Mouse (Mus musculus) hindbrain, embryonic 11.5 days (tissue): ENCODE measurements at regions not wholly inside any gene's neighbourhood (a gene's known extent, or its start where the extent isn't known, plus 50 kb on each side); places are given as distances from the start of the nearest gene placed in this dataset.

Source experiments
- ATAC-seq: fragments of 200-750 bp; cut with Nextera tagmentation; 2 replicates; pipeline ENCODE4 v1.8.0; 2017; ENCODE audit warnings: mild to moderate bottlenecking, moderate TSS enrichment, moderate library complexity; ENCODE audit not compliant: low FRiP score
- DNase-seq: peaks from one replicate; pipeline ENCODE4 v3.0.0-alpha.2; 2015; ENCODE audit warnings: low spot score
- H3K27ac ChIP-seq: fragments of 300-500 bp; sonication (generic); 2 replicates; pipeline ENCODE4 v1.5.1; 2014; ENCODE audit warnings: mild to moderate bottlenecking, low read depth, low read length
- H3K27me3 ChIP-seq: fragments of 300-500 bp; sonication (generic); 2 replicates; pipeline ENCODE4 v1.6.1; 2014; ENCODE audit warnings: mild to moderate bottlenecking, low read length, moderate library complexity, mixed read lengths; ENCODE audit not compliant: control insufficient read depth, insufficient read depth
- H3K36me3 ChIP-seq: fragments of 300-500 bp; sonication (generic); 2 replicates; pipeline ENCODE4 v1.6.1; 2014; ENCODE audit warnings: mild to moderate bottlenecking, low read length, moderate library complexity, mixed read lengths; ENCODE audit not compliant: control insufficient read depth, insufficient read depth
- H3K4me1 ChIP-seq: fragments of 300-500 bp; sonication (generic); replicated peaks from 2 replicates; pipeline ENCODE4 v1.6.1; 2014; ENCODE audit warnings: low read length, mixed read lengths; ENCODE audit not compliant: control insufficient read depth, insufficient read depth
- H3K4me2 ChIP-seq: fragments of 300-500 bp; sonication (generic); replicated peaks from 2 replicates; pipeline ENCODE4 v1.6.1; 2014; ENCODE audit warnings: mild to moderate bottlenecking, low read depth, low read length
- H3K4me3 ChIP-seq: fragments of 300-500 bp; sonication (generic); 2 replicates; pipeline ENCODE4 v1.5.1; 2014; ENCODE audit warnings: low read depth, low read length
- H3K9ac ChIP-seq: fragments of 300-500 bp; sonication (generic); 2 replicates; pipeline ENCODE4 v1.6.1; 2014; ENCODE audit warnings: low read depth, low read length
- H3K9me3 ChIP-seq: fragments of 300-500 bp; sonication (generic); 2 replicates; pipeline ENCODE4 v1.6.1; 2016; ENCODE audit warnings: low read length; ENCODE audit not compliant: control insufficient read depth
- WGBS: fragments of 180-500 bp; shearing (Covaris S2); extraction: QIAGEN DNeasy Blood & Tissue Kit; methylation state at CpG from one replicate; pipeline ENCODE4 v1.1.7; 2014; 5-methylcytosine and 5-hydroxymethylcytosine counted together

GRCm38 (mm10) chr8:9060166-9060565 lies 369.8 kb upstream of the Arglu1 start:
- Histone ChIP-seq H3K4me1 (no peaks in the 10 kb centered on the region), H3K27me3 (no peaks in the 10 kb centered on the region), H3K9ac (no peak overlapping the region), H3K27ac (no peak overlapping the region), H3K9me3 (no peaks in the 10 kb centered on the region), H3K4me2 (no peak overlapping the region), H3K36me3 (no peaks in the 10 kb centered on the region), H3K4me3 (no peak overlapping the region)
- 89% methylated on average over 6 of the region's 6 CpGs for WGBS
- DNase-seq = no peak
- ATAC-seq = no peak

DNA sequence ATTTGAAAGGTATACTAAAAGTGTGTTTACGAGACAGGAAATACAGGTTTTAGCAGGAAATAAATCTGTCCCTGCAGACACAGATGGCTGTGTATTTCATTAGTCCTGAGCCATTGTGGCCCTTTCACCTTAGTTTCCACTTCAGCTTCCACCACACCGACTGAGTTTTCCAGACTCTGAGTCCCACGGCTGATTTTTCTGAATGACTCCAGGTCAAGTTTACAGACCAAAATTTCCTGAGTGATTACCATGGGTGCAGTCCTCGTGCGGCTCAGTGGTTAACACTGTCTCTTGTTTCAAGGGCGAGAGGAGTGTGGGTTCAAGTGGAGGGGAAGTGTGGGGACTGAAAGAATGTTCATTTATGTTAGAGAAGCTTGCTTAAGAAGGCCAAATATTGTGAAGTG lies 365.1 kb upstream of the Arglu1 start:
- Histone ChIP-seq H3K27me3 (no peaks in the 10 kb centered on the region), H3K4me3 (no peak overlapping the region), H3K36me3 (no peaks in the 10 kb centered on the region), H3K9ac (no peak overlapping the region), H3K4me2 (no peak overlapping the region), H3K4me1 (no peaks in the 10 kb centered on the region), H3K27ac (no peak overlapping the region), H3K9me3 (no peaks in the 10 kb centered on the region)
- 76% methylated on average over 6 of the region's 6 CpGs for WGBS
- DNase-seq (no peak), ATAC-seq (no peak)

DNA sequence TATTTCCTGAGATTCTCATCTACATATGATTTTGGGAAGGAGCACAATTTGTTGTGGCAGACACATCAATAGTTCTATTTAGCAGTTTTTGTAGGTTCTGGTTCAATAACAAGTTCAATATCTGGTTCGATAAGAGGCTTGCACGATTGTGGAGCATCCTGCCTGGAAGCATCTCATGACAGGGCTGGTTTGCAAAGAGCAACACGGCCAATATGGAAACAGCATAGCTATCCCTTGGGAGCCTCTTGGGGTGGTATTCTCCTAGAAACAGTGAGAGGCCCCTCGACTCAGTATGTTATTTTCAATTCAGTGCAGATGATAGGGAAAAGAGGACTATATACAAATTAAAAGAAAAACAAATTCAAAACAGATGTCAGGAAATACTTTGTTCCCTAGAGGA lies 364.5 kb upstream of the Arglu1 start:
- H3K9ac ChIP-seq = no peak overlapping the region
- ATAC-seq (no peak), DNase-seq (no peak)
- H3K9me3 ChIP-seq = no peaks in the 10 kb centered on the region
- H3K4me2 ChIP-seq = no peak overlapping the region
- no peaks in the 10 kb centered on the region for H3K27me3 ChIP-seq
- WGBS = 75% methylated on average over 4 of the region's 4 CpGs
- no peak overlapping the region for H3K27ac ChIP-seq
- no peak overlapping the region for H3K4me3 ChIP-seq
- no peaks in the 10 kb centered on the region for H3K4me1 ChIP-seq
- no peaks in the 10 kb centered on the region for H3K36me3 ChIP-seq

DNA sequence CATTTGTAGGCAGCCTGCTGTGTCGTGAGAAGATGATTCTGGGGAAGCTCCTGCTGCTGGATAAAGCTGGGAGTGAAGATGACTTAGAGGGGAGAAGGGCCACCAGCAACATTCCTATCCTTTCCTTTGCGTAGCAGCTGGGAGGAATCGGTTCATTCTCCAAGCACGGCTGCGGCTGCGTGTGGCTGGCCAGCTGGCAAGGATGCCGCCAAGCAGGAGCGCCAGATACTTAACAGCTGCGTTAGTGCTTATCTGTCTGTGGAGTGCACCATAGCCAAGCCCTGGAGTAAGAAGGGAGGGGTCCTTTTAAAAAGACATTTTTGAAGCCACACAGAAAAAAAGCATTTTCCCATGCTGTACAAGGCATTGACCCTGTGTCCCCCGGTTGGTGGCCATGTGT lies 361.4 kb upstream of the Arglu1 start:
- Histone ChIP-seq H3K4me3 (no peak overlapping the region), H3K4me2 (no peak overlapping the region), H3K9me3 (no peaks in the 10 kb centered on the region), H3K27me3 (no peaks in the 10 kb centered on the region), H3K36me3 (no peaks in the 10 kb centered on the region), H3K9ac (no peak overlapping the region), H3K27ac (no peak overlapping the region), H3K4me1 (no peaks in the 10 kb centered on the region)
- no peak for ATAC-seq
- WGBS = 89% methylated on average over 10 of the region's 10 CpGs
- DNase-seq = no peak

- Histone ChIP-seq H3K27me3 (no peaks in the 10 kb centered on the region), H3K9ac (no peak overlapping the region), H3K9me3 (no peaks in the 10 kb centered on the region), H3K4me3 (no peak overlapping the region), H3K4me2 (no peak overlapping the region), H3K27ac (no peak overlapping the region), H3K36me3 (no peaks in the 10 kb centered on the region), H3K4me1 (no peaks in the 10 kb centered on the region)
- DNase-seq = no peak
- WGBS = 83% methylated on average over 11 of the region's 11 CpGs
- no peak for ATAC-seq
Observed at GRCm38 (mm10) chr8:9050740-9051475, 360.6 kb upstream of the Arglu1 start.

DNA sequence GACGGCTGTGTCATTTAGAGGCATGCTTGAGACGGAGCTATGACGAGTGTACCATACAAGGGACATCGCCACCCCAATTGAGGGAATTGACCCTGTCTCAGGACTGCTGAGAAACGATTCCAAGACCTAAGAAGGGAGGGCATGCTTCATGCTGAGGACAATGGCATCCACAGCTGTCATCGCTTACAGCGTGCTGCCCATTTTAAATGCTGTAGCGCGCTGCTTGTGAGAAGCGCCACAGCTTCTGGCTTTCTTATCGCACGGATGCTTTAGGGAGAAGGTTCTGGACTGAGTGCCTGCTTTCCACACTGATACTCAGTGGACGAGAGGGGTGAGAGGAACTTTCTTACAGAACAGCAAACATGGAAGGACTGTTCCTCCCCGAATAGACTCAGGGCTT lies 357.8 kb upstream of the Arglu1 start:
- no peak for ATAC-seq
- Histone ChIP-seq H3K36me3 (no peaks in the 10 kb centered on the region), H3K4me1 (no peaks in the 10 kb centered on the region), H3K27ac (no peak overlapping the region), H3K4me3 (no peak overlapping the region), H3K4me2 (no peak overlapping the region), H3K9me3 (no peaks in the 10 kb centered on the region), H3K27me3 (no peaks in the 10 kb centered on the region), H3K9ac (no peak overlapping the region)
- 72% methylated on average over 14 of the region's 14 CpGs for WGBS
- DNase-seq = no peak

- Histone ChIP-seq H3K27me3 (no peaks in the 10 kb centered on the region), H3K27ac (no peak overlapping the region), H3K4me1 (no peaks in the 10 kb centered on the region), H3K4me2 (no peak overlapping the region), H3K9me3 (no peaks in the 10 kb centered on the region), H3K9ac (no peak overlapping the region), H3K4me3 (no peak overlapping the region), H3K36me3 (no peaks in the 10 kb centered on the region)
- WGBS = 86% methylated on average over 10 of the region's 10 CpGs
- ATAC-seq = no peak
- no peak for DNase-seq
Observed at GRCm38 (mm10) chr8:9042835-9043792, 352.8 kb upstream of the Arglu1 start.

DNA sequence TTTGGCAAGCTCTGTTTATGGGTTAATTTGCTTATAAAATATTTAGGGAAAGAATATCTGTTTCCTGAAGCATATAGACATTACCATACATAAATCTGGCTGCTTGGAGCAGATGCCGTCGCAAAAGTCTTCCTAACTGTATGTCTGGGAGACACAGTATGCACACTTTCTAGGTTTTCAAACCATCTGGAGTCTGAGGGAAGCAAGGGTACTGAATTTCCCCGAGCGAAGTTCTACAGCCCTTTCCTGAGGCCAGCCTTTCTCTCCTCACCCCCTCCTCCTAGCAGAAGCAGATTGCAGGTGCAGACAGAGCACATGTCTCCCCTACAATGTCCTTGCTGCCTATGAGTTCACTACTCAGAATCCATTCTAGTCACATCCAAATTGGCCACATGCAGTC lies 338.8 kb upstream of the Arglu1 start:
- no peak for ATAC-seq
- Histone ChIP-seq H3K4me3 (no peak overlapping the region), H3K4me1 (no peaks in the 10 kb centered on the region), H3K27me3 (no peaks in the 10 kb centered on the region), H3K36me3 (no peaks in the 10 kb centered on the region), H3K27ac (no peak overlapping the region), H3K4me2 (no peak overlapping the region), H3K9me3 (no peaks in the 10 kb centered on the region), H3K9ac (no peak overlapping the region)
- WGBS = 93% methylated on average over 4 of the region's 4 CpGs
- DNase-seq = no peak

DNA sequence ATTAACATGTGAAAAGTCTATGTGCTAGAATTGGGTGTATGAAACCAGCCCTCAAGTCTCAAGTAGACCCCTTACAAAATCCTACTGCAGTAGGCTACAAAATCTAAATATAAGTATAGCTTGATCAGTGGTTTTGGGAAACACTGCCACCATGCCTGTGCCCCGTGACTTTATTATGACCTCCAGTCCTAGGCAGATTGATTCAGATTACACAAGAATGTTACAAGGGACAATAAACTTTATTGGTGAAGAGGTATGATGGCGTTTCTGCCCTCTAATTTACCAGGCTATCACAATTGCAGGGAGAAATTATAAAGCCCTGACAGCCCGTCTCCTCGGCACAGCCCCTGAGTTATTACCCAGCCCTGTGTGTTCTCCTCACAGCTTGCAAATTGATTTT lies 337.4 kb upstream of the Arglu1 start:
- DNase-seq (no peak), ATAC-seq (no peak)
- Histone ChIP-seq H3K27me3 (no peaks in the 10 kb centered on the region), H3K36me3 (no peaks in the 10 kb centered on the region), H3K27ac (no peak overlapping the region), H3K9ac (no peak overlapping the region), H3K4me1 (no peaks in the 10 kb centered on the region), H3K4me2 (no peak overlapping the region), H3K9me3 (no peaks in the 10 kb centered on the region), H3K4me3 (no peak overlapping the region)
- WGBS = 82% methylated on average over 4 of the region's 4 CpGs
